In genomic region chr1:78367806-78368205, GRCm38 (mm10) we compare ENCODE assay signal across 20 mouse cellular contexts. TPM values are rescaled to one million over a fixed set of nuclear protein-coding genes. Genes with fewer than 3 reads are reported as not detected.
A peak's percentile ranks its signal among the peaks of the same experiment; 100 is the strongest.
DNase-seq lines count a peak whose midpoint lies in the region; ATAC-seq and TF ChIP-seq lines count a peak whose summit lies in the region.
"Had no signal": no experiment of that assay in that cellular context is flagged by ENCODE, and none has a peak within 500 bp of the region (broad histone marks: within the 10 kb centered on the region; RNA-seq: fewer than 3 reads in every experiment).

No protein-coding gene starts in this region.

- peak; percentile 51 to 53 for DNase-seq in cerebellum, postnatal 10 days
- DNase-seq in cerebellum, adult 11 months = no peak
- peak; percentile 26 for DNase-seq in lung, postnatal 0 days (ENCODE audit: low spot score)
- no peak for DNase-seq in lung, postnatal 10 days
- peak; percentile 62 for DNase-seq in kidney, adult 2 months
- peak; percentile 49 to 70 for DNase-seq in kidney, postnatal 25 days
- no peak for DNase-seq in gastrocnemius, postnatal 14 days
- DNase-seq: embryo, embryonic 11 days; forebrain, postnatal 0 days; gastrocnemius, adult 2 months; heart, adult 18-20 months; right cerebral cortex, postnatal 14 days had no signal

- H3K4me1 ChIP-seq in lung, postnatal 0 days (ENCODE audit: insufficient read depth, low read depth, low read length) = peaks cover 3% of the 10 kb centered on the region; the same call in 1 of the 2 replicates
- peaks cover 4% of the 10 kb centered on the region; the same call in 1 of the 2 replicates for H3K4me1 ChIP-seq in kidney, adult 2 months (ENCODE audit: control insufficient read depth, insufficient read depth, low read length)

- no peak for TF ChIP-seq CTCF in lung, postnatal 0 days (IDR thresholded peaks at IDR 0.05)
- TF ChIP-seq CTCF in kidney, adult 2 months (conservative IDR thresholded peaks at IDR 0.05; ENCODE audit: insufficient read depth, insufficient read length, low read depth, low read length) = no peak

- 47% methylated on average over 5 of the region's 5 CpGs for WGBS in lung, postnatal 0 days
- WGBS in kidney, adult 2 months = 56% methylated on average over 5 of the region's 5 CpGs

- no peaks in the 10 kb centered on the region for H3K36me3 ChIP-seq in lung, postnatal 0 days (ENCODE audit: insufficient read depth, low read length)
- no peaks in the 10 kb centered on the region for H3K36me3 ChIP-seq in kidney, adult 2 months (ENCODE audit: control insufficient read depth, insufficient read depth, low read length)
- H3K36me3 ChIP-seq: hindbrain, embryonic 10.5 days; limb, embryonic 10.5 days; midbrain, embryonic 10.5 days had no signal

- intact Hi-C loops in gastrocnemius, postnatal 14 days (cut with DNase I; ENCODE audit: low total_unique reads) = no loop called here

- no peak for TF ChIP-seq POLR2A in kidney, adult 2 months (IDR thresholded peaks at IDR 0.05; ENCODE audit: low read depth, low read length)

- H3K4me2 ChIP-seq in lung, postnatal 0 days (replicated peaks; ENCODE audit: low read depth, low read length) = no peak overlapping the region
- H3K4me2 ChIP-seq: liver, embryonic 11.5 days had no signal

- ATAC-seq in lung, postnatal 0 days = no peak
- ATAC-seq: forebrain, postnatal 0 days; inflammation-experienced regulatory T-cells, adult 6 months; Patski had no signal

- no peaks in the 10 kb centered on the region for H3K9me3 ChIP-seq in lung, postnatal 0 days (ENCODE audit: low read length)
- H3K9me3 ChIP-seq: limb, embryonic 10.5 days; midbrain, embryonic 10.5 days had no signal

- no peak overlapping the region for H3K9ac ChIP-seq in lung, postnatal 0 days (replicated peaks; ENCODE audit: low read depth)
- H3K9ac ChIP-seq: forebrain, postnatal 0 days had no signal

- TF ChIP-seq EP300 in lung, postnatal 0 days (IDR thresholded peaks at IDR 0.05) = no peak

- H3K27me3 ChIP-seq in lung, postnatal 0 days (replicated peaks; ENCODE audit: insufficient read depth, low read length) = no peaks in the 10 kb centered on the region
- no peaks in the 10 kb centered on the region for H3K27me3 ChIP-seq in kidney, adult 2 months (replicated peaks; ENCODE audit: control insufficient read depth, insufficient read depth, low read length)
- H3K27me3 ChIP-seq: Patski had no signal

- no peak overlapping the region for H3K27ac ChIP-seq in lung, postnatal 0 days (ENCODE audit: low read length)
- H3K27ac ChIP-seq in kidney, adult 2 months (ENCODE audit: insufficient read depth, low read depth, low read length) = peak overlapping the region; percentile 32
- H3K27ac ChIP-seq: gastrocnemius, adult 2 months; hindbrain, embryonic 10.5 days; layer of hippocampus, adult 2 months; limb, embryonic 10.5 days; midbrain, embryonic 10.5 days had no signal

- no peak overlapping the region for H3K4me3 ChIP-seq in lung, postnatal 0 days (ENCODE audit: low read depth, low read length)
- no peak overlapping the region for H3K4me3 ChIP-seq in kidney, adult 2 months (ENCODE audit: insufficient read depth, low read depth, low read length)
- H3K4me3 ChIP-seq: erythroblast, embryonic 14.5 days; gastrocnemius, adult 2 months; hindbrain, embryonic 10.5 days; layer of hippocampus, adult 2 months; limb, embryonic 10.5 days; midbrain, embryonic 10.5 days had no signal

RNA-seq across cellular contexts. Expression of gene Sgpp2, which starts 57.7 kb away (rescaled TPM):
- 10.9 and 14.0 TPM in 2 replicates for polyA plus RNA-seq in lung, postnatal 0 days (2015; fragmentation: Nextera tagmentation; extraction: Ambion mirVana)
- polyA plus RNA-seq in kidney, adult 2 months (2012; rRNA removed) = 15.6 and 17.8 TPM in 2 replicates
- under 1 TPM in 1 of 2 experiments, not detected in 1; 0.08 TPM for total RNA-seq in gastrocnemius, postnatal 14 days (2021)
- total RNA-seq: gastrocnemius, adult 2 months had no signal
- polyA plus RNA-seq: erythroblast, embryonic 14.5 days had no signal

Comparison
In these comparisons a context has a peak if more than half of its experiments do, and no peak if none do; other contexts are left out.
1. DNase-seq: peak in cerebellum, postnatal 10 days (2 of 2), lung, postnatal 0 days (single experiment), kidney, adult 2 months (single experiment) and kidney, postnatal 25 days (2 of 2); none in cerebellum, adult 11 months (single experiment), lung, postnatal 10 days (single experiment) and gastrocnemius, postnatal 14 days (single experiment).